Mouse (Mus musculus) embryonic facial prominence, embryonic 10.5 days (tissue): ENCODE results near the gene Sez6l2. TPM values are rescaled to one million over a fixed set of nuclear protein-coding genes. Genes with fewer than 3 reads are reported as not detected.

Source experiments
- DNase-seq: peaks from one replicate; pipeline ENCODE4 v3.0.0-alpha.2; 2017; ENCODE audit warnings: low spot score
- H3K27ac ChIP-seq: fragments of 300-500 bp; sonication (generic); replicated peaks from 2 replicates; pipeline ENCODE4 v1.5.1; 2016; ENCODE audit warnings: mild to moderate bottlenecking
- H3K27me3 ChIP-seq: fragments of 300-500 bp; sonication (generic); replicated peaks from 2 replicates; pipeline ENCODE4 v1.6.1; 2016; ENCODE audit warnings: low read depth, mild to moderate bottlenecking; ENCODE audit not compliant: poor library complexity, severe bottlenecking
- H3K36me3 ChIP-seq: fragments of 300-500 bp; sonication (generic); replicated peaks from 2 replicates; pipeline ENCODE4 v1.6.1; 2016; ENCODE audit warnings: mild to moderate bottlenecking, moderate library complexity
- H3K4me1 ChIP-seq: fragments of 300-500 bp; sonication (generic); 2 replicates; pipeline ENCODE4 v1.6.1; 2016
- H3K4me3 ChIP-seq: fragments of 300-500 bp; sonication (generic); 2 replicates; pipeline ENCODE4 v1.5.1; 2016; ENCODE audit warnings: mild to moderate bottlenecking, moderate library complexity
- H3K9me3 ChIP-seq: fragments of 300-500 bp; sonication (generic); 2 replicates; pipeline ENCODE4 v1.6.1; 2016; ENCODE audit warnings: mild to moderate bottlenecking
- WGBS: fragments of 180-500 bp; shearing (Covaris S2); methylation state at CpG from one replicate; pipeline ENCODE4 v1.1.7; 2016; 5-methylcytosine and 5-hydroxymethylcytosine counted together
- polyA plus RNA-seq: library from polyadenylated mRNA; unstranded; fragments of >200 nt; fragmentation: Nextera tagmentation; extraction: Ambion mirVana; gene quantifications from 2 replicates; pipeline ENCODE4 v1.2.1, GENCODE M21; 2016

The Sez6l2 gene
- polyA plus RNA-seq, 1 experiment from 2014 or later, result 0.77 TPM

DNA sequence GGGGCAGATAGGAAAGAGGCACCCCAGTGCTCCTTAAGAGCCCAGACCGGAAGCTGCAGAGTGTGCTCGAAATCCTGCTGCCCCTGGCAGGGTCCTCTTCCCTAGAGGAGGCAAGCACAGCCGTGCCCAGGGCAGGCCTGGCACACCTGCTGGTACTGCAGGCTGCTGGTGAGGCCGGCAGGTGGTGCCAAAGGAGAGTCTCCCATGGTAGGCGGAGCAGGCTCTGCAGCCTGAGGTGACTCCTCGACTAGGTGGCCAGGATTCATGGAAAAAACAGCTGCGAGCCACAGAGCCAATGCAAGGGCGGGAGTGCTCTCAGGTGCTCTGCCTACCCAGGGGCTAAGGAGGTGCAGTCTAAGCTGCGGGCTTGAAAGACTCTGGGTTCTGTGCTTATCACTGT lies 36.0 kb downstream of the Sez6l2 start:
- DNase-seq, result peak; percentile 23
- Histone ChIP-seq H3K36me3 (peaks cover 4% of the 10 kb centered on the region), H3K27me3 (no peaks in the 10 kb centered on the region), H3K4me1 (0 out of 2 replicates have a peak, but pooled peaks cover 3% of the 10 kb centered on the region), H3K27ac (no peak overlapping the region), H3K9me3 (no peaks in the 10 kb centered on the region), H3K4me3 (no peak overlapping the region)
- WGBS, result 44% methylated on average over 9 of the region's 9 CpGs

DNA sequence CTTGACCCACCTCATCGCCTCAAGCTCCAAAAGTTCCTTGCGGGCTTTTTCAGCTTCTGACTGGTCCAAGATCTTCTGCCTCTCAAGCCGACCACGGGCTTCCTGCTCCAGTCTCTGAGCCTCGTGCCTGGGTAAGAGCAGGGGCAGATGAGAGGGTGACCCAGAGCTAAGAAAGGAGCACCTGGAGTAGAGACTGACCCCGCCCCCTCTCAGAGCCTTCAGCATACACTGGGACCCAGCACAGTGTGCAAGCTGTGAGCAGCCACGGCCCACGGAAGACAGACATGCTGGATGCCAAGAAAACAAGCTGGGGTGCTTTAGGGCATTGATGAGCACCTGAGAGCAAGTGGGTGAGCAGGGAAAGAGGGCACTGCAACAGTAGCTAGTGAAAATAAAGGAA lies 38.5 kb downstream of the Sez6l2 start:
- Histone ChIP-seq H3K27me3 (no peaks in the 10 kb centered on the region), H3K4me3 (no peak overlapping the region), H3K27ac (no peak overlapping the region), H3K4me1 (peaks cover 10% of the 10 kb centered on the region), H3K9me3 (no peaks in the 10 kb centered on the region), H3K36me3 (no peaks in the 10 kb centered on the region)
- 69% methylated on average over 8 of the region's 8 CpGs for whole genome bisulfite sequencing
- no peak for DNase-seq

DNA sequence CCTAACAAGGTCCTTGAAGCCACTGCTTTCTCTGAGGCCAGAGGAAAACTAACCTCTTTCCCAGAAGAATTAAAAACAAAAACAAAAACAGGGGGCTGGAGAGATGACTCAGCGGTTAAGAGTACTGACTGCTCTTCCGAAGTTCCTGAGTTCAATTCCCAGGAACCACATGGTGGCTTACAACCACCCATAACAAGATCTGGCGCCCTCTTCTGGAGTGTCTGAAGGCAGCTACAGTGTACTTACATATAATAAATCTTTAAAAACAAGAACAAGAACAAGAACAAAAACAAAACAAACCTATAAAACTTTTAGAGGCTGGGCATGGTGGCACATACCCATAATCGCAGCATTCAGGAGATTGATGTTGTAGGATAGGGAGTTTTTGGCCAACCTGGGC lies 46.1 kb downstream of the Sez6l2 start:
- peaks cover 6% of the 10 kb centered on the region for H3K4me1 ChIP-seq
- DNase-seq, result no peak
- H3K27ac ChIP-seq, result no peak overlapping the region
- no peak overlapping the region for H3K4me3 ChIP-seq
- no peaks in the 10 kb centered on the region for H3K36me3 ChIP-seq
- WGBS, result 77% methylated on average over 4 of the region's 4 CpGs
- H3K27me3 ChIP-seq, result no peaks in the 10 kb centered on the region
- no peaks in the 10 kb centered on the region; the same call in 1 of the 2 replicates for H3K9me3 ChIP-seq

DNA sequence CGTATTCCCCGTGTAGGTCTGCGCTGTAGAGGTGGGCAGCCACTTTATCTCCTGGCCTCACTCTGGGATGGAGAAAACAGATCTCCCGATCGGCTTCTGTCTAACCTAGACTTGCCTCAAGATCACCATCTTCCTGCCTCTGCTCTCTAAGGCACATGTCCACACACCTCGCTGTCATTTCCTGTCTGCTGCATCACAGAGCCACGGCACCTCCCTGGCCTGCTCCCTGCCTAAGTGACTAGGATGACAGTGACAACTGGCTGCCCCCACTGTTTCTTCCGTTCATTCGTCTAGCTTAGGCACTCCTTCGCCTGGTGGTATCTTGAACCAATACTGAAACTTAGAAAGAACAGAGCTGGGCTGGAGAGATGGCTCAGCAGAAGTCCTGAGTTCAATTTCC lies 49.2 kb downstream of the Sez6l2 start:
- Histone ChIP-seq H3K4me1 (no peaks in the 10 kb centered on the region), H3K36me3 (no peaks in the 10 kb centered on the region), H3K27me3 (no peaks in the 10 kb centered on the region), H3K9me3 (no peaks in the 10 kb centered on the region; the same call in 1 of the 2 replicates), H3K27ac (no peak overlapping the region), H3K4me3 (no peak overlapping the region)
- WGBS, result 84% methylated on average over 10 of the region's 10 CpGs
- DNase-seq, result no peak

DNA sequence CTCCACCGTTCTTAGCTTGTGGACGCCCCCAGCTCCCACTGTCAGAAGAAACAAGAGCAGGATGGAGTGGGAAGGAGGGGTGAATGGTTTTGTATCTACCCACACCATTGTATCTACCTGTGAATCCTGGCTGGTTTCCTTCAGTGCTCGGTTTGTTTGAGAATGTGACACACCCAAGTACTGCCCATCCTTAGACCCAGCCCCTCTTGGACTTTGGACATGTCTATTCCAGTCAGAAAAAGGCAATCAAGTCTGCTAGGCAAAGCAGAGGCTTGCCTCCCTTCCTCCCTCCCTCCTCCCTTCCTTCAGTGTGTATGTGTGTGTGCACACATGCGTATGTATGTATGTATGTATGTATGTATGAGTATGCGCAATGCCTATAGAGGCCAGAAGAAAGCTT lies 53.3 kb downstream of the Sez6l2 start:
- 85% methylated on average over 5 of the region's 5 CpGs for WGBS
- no peaks in the 10 kb centered on the region for H3K4me1 ChIP-seq
- H3K4me3 ChIP-seq, result no peak overlapping the region
- H3K27me3 ChIP-seq, result no peaks in the 10 kb centered on the region
- no peak for DNase-seq
- H3K27ac ChIP-seq, result no peak overlapping the region
- no peaks in the 10 kb centered on the region for H3K9me3 ChIP-seq
- no peaks in the 10 kb centered on the region for H3K36me3 ChIP-seq

DNA sequence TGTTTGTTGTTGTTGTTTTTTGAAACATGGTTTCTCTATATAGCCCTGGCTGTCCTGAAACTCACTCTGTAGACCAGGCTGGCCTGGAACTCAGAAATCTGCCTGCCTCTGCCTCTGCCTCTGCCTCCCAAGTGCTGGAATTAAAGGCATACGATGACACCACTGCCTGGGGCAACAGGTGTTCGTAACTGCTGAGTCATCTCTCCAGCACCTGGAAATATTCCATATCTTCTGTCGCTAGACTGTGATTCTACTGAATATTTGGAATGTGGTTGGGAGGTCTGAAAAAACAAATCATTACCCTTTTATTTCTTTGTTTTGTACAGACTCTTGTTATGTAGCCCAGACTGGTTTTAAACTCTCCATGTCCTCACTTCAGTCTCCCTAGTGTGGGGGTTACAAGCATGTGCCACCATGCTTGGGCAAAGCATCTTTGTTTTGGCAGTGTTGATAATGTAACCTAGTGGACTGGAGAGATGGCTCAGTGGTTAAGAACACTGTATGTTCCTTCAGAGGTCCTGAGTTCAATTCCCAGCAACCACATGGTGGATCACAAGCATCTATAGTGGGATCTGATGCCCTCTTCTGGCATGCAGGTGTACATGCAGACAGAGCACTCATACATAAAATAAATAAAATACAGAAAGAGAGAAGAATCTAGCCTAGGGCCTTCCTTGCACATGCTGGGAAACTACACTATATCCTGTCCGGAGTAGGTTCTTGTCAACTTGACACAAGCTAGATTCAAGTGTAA lies 53.9 kb downstream of the Sez6l2 start:
- DNase-seq, result no peak
- no peak overlapping the region for H3K4me3 ChIP-seq
- WGBS, result 87% methylated on average over 4 of the region's 4 CpGs
- H3K36me3 ChIP-seq, result no peaks in the 10 kb centered on the region
- no peaks in the 10 kb centered on the region for H3K9me3 ChIP-seq
- H3K4me1 ChIP-seq, result no peaks in the 10 kb centered on the region
- no peak overlapping the region for H3K27ac ChIP-seq
- H3K27me3 ChIP-seq, result no peaks in the 10 kb centered on the region

DNA sequence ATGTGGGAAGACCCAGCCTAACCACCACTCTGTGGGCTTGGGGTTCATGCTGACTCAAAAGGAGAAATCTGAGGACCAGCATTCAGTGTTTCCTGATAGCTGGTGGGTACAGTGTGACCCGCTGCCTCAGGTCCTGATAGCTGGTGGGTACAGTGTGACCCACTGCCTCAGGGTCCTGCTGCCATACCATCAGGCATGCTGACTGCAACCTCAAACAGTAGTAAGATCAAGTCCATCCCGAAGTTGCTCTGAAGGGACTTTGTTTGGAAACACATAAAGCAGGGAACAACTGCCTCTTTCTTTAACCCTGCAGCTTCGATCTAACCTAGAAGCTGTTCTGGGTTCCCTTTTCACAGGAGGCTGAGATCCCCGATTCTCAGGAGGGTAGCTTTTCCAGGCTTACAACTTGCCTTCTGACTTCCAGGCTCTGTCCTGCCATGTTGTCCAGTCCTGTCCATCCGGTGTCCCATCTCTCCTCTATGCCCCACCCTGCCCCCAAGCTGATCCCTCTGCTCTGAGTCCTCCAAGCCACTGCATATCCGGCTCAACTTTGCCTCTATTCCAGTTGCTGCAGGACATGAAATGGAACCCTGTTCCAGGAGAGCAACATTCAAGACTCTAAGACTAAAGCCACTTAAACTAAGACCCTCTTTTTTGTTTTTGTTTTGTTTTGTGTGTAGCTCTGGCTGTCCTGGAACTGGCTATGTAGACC lies 57.1 kb downstream of the Sez6l2 start:
- no peaks in the 10 kb centered on the region for H3K27me3 ChIP-seq
- peaks cover 15% of the 10 kb centered on the region for H3K36me3 ChIP-seq
- 0 out of 2 replicates have a peak, but pooled peaks cover 4% of the 10 kb centered on the region for H3K4me1 ChIP-seq
- no peaks in the 10 kb centered on the region for H3K9me3 ChIP-seq
- 86% methylated on average over 6 of the region's 6 CpGs for WGBS
- DNase-seq, result no peak
- H3K27ac ChIP-seq, result no peak overlapping the region
- H3K4me3 ChIP-seq, result no peak overlapping the region

DNA sequence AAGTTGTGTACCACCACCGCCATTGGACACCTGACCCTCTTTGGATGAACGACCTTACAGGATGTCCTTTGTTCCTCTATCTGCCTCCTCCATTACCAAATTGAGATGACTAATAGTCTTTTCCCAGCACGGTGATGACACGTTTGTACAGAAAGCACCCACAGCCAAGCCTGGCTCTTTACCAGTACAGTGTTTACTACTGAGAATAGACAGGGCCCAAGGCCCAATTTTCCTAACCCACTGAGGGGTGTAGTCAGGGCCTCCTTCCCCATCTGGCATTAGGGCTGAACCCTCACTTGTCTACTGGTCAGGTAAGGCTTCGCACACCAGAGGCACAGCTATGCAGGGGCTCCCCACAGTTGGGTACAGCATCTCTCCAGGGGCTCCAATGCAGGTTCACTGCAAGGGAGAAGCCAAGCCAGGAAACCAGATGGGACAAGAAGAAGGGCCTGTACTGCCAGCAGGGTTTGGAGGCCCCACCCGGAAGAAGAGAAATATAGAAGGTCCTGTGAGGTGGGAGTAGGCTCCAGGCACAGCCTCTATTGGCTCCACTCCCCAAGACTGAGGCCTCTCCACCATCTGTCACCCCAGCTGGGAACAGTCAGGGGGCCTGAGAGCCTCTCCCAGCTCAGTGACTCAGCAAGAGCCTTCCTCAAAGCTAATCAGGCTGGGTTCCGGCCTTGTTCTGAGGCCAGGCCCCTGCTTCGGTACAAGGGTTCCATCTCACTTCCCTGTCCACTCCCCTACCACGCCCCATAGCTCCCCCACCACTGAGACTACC lies 58.1 kb downstream of the Sez6l2 start:
- Histone ChIP-seq H3K9me3 (no peaks in the 10 kb centered on the region), H3K4me1 (0 out of 2 replicates have a peak, but pooled peaks cover 4% of the 10 kb centered on the region), H3K36me3 (peaks cover 25% of the 10 kb centered on the region), H3K27ac (peak overlapping the region; percentile 64), H3K27me3 (no peaks in the 10 kb centered on the region), H3K4me3 (no peak overlapping the region)
- no peak for DNase-seq
- WGBS, result 73% methylated on average over 9 of the region's 9 CpGs

DNA sequence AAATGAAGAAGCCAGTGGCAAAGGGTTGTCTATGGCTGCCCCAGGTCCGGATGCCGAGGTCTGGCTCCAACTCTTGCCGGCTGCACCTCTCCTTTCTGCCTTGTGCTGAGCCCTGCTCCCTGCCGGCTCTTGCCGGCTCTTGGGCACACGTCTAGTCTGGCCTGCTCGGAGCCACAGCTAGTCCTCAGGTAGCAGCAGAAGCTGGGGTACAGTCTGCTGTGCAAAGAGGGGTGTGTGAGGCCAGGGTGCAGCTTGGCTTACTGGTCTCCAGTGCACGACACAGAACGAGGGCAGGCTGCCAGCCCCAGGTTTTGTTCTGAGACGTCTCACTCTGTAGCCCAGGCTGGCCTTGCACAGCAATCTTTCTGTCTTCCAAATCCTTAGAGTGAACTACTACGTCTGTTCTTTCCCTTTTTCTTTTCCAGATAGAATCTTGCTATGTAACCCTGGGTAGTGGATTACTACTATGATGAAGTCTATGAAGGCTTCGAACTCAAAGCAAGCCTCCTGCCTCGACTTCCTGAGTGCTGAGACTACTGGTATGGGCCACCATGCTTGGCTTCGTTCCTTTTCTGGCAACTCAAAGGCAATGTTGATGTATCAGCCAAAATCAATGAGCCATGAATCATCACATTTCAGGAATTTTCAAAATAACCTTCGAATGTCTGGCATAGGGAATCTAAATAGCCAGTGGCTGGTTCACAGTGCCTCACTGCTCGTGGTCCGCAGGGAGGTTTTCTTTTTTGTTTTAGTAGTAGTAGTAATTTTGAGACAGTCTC lies 59.1 kb downstream of the Sez6l2 start:
- peak overlapping the region; percentile 64; the same call in 1 of the 2 replicates for H3K27ac ChIP-seq
- WGBS, result 87% methylated on average over 17 of the region's 17 CpGs
- H3K9me3 ChIP-seq, result no peaks in the 10 kb centered on the region
- DNase-seq, result no peak
- peaks cover 10% of the 10 kb centered on the region for H3K4me1 ChIP-seq
- H3K4me3 ChIP-seq, result no peak overlapping the region
- H3K27me3 ChIP-seq, result no peaks in the 10 kb centered on the region
- H3K36me3 ChIP-seq, result peaks cover 36% of the 10 kb centered on the region

DNA sequence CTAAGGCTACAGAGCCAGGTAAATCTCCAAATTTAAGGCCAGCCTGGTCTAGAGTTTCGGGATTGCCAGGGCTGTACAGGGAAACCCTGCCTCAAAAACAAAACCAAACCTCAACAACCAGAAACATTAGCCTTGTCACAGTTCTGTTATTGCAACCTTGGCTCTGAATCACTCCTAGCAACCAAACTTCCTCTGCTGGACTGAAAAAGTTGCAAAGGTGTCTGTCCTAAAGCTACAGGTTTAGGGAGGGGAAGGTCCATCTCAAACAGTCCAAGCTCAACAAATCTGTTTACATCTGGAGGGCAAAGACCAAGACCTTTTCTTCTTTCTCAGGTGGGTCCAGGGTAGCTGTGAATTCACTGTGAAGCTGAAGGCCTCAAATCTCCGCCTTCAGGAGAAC lies 60.7 kb downstream of the Sez6l2 start:
- Histone ChIP-seq H3K27ac (no peak overlapping the region), H3K36me3 (peaks cover 51% of the 10 kb centered on the region)

DNA sequence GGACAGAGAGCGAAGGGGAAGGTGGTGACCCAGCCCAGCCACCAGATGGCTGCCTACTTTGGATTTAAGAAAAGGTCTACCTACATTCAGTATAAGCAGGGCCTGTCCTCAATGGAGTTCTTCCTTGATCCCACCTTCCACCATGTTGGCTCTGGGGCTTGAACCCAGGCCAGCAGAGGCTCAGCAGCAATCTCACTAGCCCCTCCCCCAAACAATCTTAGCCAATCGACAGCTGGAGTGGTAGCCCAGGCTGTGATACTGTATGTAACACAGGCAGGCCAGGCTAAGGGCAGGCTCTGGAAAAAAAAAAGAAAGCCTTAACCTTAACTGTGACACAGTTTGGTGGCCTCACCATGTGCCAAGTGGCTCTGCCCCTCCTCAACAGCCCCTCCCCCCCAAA lies 61.4 kb downstream of the Sez6l2 start:
- Histone ChIP-seq H3K4me3 (no peak overlapping the region), H3K9me3 (no peaks in the 10 kb centered on the region), H3K27ac (no peak overlapping the region), H3K36me3 (peaks cover 51% of the 10 kb centered on the region), H3K27me3 (no peaks in the 10 kb centered on the region), H3K4me1 (peaks cover 32% of the 10 kb centered on the region)
- WGBS, result 78% methylated on average over 2 of the region's 2 CpGs
- DNase-seq, result no peak

More for the DNA sequence above, 60.7 kb downstream of the Sez6l2 start:
- 90% methylated on average over 2 of the region's 2 CpGs for WGBS
- H3K27me3 ChIP-seq, result no peaks in the 10 kb centered on the region
- peaks cover 26% of the 10 kb centered on the region for H3K4me1 ChIP-seq
- no peak for DNase-seq
- H3K4me3 ChIP-seq, result no peak overlapping the region
- no peaks in the 10 kb centered on the region for H3K9me3 ChIP-seq

DNA sequence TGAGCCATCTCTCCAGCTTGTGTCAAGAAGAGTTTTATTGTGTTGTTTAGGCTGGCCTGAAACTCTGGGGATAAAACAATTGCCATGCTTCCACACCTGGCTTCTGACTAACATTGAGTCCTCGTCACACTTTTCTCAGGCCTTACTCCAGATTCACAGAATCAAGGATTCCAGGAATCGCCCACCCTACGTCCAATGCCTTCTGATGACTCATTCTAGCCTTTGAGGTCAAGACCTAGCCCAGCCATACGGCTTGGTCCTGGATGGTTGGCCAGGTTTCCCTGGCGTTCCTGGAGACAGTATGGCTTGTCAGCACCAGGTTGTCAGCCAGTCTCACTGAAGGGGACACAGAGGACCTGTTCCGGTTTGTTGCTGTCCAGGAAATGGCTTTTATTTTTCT lies 62.0 kb downstream of the Sez6l2 start:
- H3K27ac ChIP-seq, result no peak overlapping the region
- 90% methylated on average over 6 of the region's 6 CpGs for WGBS
- no peaks in the 10 kb centered on the region for H3K27me3 ChIP-seq
- no peak for DNase-seq
- H3K4me3 ChIP-seq, result no peak overlapping the region
- no peaks in the 10 kb centered on the region for H3K9me3 ChIP-seq
- H3K4me1 ChIP-seq, result peaks cover 36% of the 10 kb centered on the region
- peaks cover 51% of the 10 kb centered on the region for H3K36me3 ChIP-seq
